Mouse (Mus musculus) testis, adult 2 months (tissue): Measurements from ENCODE around the gene Pnmt.

ENCODE experiments used
- CTCF ChIP-seq: fragments of 200-500 bp; IDR thresholded peaks from 2 replicates; pipeline ENCODE4 v1.5.1; 2012; ENCODE audit warnings: low read depth, mild to moderate bottlenecking, inconsistent platforms, low read length, moderate library complexity; ENCODE audit not compliant: control insufficient read depth, insufficient read depth, insufficient replicate concordance
- POLR2A ChIP-seq: fragments of 200-500 bp; IDR thresholded peaks from 2 replicates; pipeline ENCODE4 v1.6.1; 2012; ENCODE audit warnings: low read depth, mild to moderate bottlenecking, inconsistent platforms, low read length, moderate library complexity; ENCODE audit not compliant: control insufficient read depth

DNA sequence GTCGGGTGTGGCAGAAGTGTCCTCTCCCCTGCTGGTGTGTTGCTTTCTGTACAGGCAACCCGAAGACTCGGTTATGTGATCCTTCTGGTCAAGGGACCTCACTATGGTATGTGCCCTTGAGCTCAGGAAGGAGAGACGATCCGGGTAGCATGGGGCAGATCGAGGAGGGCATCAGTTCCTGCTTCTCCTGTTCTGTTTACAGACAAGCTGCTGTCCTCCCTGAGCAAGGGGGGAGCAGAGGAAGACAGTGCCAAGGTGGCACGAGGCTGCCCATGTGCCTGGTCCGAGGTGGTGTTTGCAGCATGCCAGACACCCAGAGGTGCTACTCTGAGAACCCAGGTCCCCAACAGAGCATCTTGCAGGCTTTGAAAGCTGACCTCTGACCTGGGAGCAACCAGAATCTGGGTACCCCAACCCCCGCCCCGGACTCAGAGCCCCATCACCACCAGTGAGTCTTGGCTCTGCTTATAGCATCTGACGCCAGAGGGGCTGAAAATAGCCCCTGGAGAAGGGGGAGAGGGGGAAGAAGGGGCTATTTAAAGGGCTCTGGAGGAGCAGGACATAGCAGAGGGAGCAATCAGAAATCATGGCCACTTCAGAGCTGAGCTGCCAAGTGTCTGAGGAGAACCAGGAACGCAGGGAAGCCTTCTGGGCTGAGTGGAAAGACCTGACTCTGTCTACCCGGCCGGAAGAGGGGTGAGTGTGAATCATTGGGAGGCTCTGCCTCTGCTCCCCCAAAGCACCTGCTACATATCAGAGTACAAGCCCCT lies 2.8 kb upstream of the Pnmt start, which contains the start of gene Tcap:
- TF ChIP-seq CTCF (no peak), POLR2A (no peak)
